Mouse (Mus musculus) heart, postnatal 0 days (tissue): ENCODE data around the gene Grik4. TPM values are rescaled to one million over a fixed set of nuclear protein-coding genes. Genes with fewer than 3 reads are reported as not detected.
"Not testable (repeated sequence)": the region's sequence is repeated elsewhere in the genome, so short reads cannot be mapped to it uniquely, and the experiment has no call there.

Experiments
- ATAC-seq: fragments of 200-750 bp; cut with Nextera tagmentation; 2 replicates; pipeline ENCODE4 v1.8.0; 2017; ENCODE audit warnings: low read depth, moderate number of reproducible peaks, moderate library complexity; ENCODE audit not compliant: insufficient read depth
- DNase-seq: peaks from one replicate; pipeline ENCODE4 v3.0.0-alpha.2; 2016; ENCODE audit warnings: low spot score
- H3K27ac ChIP-seq: fragments of 300-500 bp; sonication (generic); 2 replicates; pipeline ENCODE4 v1.5.1; 2014; ENCODE audit warnings: low read depth, mild to moderate bottlenecking
- H3K27me3 ChIP-seq: fragments of 300-500 bp; sonication (generic); 2 replicates; pipeline ENCODE4 v1.6.1; 2014; ENCODE audit warnings: low read length, mixed read lengths; ENCODE audit not compliant: control insufficient read depth, insufficient read depth
- H3K36me3 ChIP-seq: fragments of 300-500 bp; sonication (generic); replicated peaks from 2 replicates; pipeline ENCODE4 v1.6.1; 2014; ENCODE audit warnings: low read length, mixed read lengths; ENCODE audit not compliant: control insufficient read depth, insufficient read depth
- H3K4me1 ChIP-seq: fragments of 300-500 bp; sonication (generic); 2 replicates; pipeline ENCODE4 v1.6.1; 2014; ENCODE audit warnings: antibody characterized with exemption; ENCODE audit not compliant: control insufficient read depth, insufficient read depth
- H3K4me2 ChIP-seq: fragments of 300-500 bp; sonication (generic); 2 replicates; pipeline ENCODE4 v1.6.1; 2014; ENCODE audit warnings: low read depth, mild to moderate bottlenecking, low read length, moderate library complexity
- H3K4me3 ChIP-seq: fragments of 300-500 bp; sonication (generic); 2 replicates; pipeline ENCODE4 v1.5.1; 2014; ENCODE audit warnings: low read depth, low read length
- H3K9ac ChIP-seq: fragments of 300-500 bp; sonication (generic); replicated peaks from 2 replicates; pipeline ENCODE4 v1.6.1; 2014; ENCODE audit warnings: low read depth, low read length, mixed read lengths
- H3K9me3 ChIP-seq: fragments of 300-500 bp; sonication (generic); replicated peaks from 2 replicates; pipeline ENCODE4 v1.6.1; 2016; ENCODE audit warnings: low read length; ENCODE audit not compliant: control insufficient read depth
- CTCF ChIP-seq: IDR thresholded peaks from 2 replicates; pipeline ENCODE4 v1.5.1; 2016; ENCODE audit warnings: antibody characterized with exemption, control low read depth, low read depth
- EP300 ChIP-seq: IDR thresholded peaks from 2 replicates; pipeline ENCODE4 v1.6.1; 2016; ENCODE audit warnings: antibody characterized with exemption, low read depth
- WGBS: fragments of 180-500 bp; shearing (Covaris S2); extraction: QIAGEN DNeasy Blood & Tissue Kit; methylation state at CpG from one replicate; pipeline ENCODE4 v1.1.7; 2014; 5-methylcytosine and 5-hydroxymethylcytosine counted together
- polyA plus RNA-seq: library from polyadenylated mRNA; unstranded; fragments of >200 nt; fragmentation: Nextera tagmentation; extraction: Ambion mirVana; gene quantifications from 2 replicates; pipeline ENCODE4 v1.2.1, GENCODE M21; 2015
- total RNA-seq: library from RNA; depleted of rRNA; stranded (reverse); fragments of >200 nt; gene quantifications from 2 replicates; pipeline ENCODE4 v1.2.3, GENCODE M21; 2014; ENCODE audit warnings: low replicate concordance

Grik4 gene
- total and polyA plus RNA-seq, 2 experiments from 2014 or later, result 0.03 TPM; not detected in 1

DNA sequence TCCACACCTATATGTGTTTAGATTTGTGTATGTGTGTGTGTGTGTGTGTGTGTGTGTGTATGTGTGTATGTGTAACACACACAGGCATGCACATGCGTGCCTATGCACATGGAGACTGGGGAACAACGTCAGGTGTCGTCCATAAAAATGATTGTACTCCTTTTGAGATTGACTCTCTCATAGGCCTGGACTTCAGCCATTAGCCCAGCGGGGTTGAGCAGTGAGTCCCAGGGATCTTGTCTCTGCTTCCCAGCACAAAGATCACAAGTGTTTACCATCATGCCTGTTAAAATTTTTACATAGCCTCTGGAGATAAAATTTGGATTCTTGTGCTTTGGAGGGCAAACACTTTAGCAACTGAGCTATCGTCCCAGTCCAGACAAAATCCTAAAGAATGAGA lies 157.4 kb downstream of the Grik4 start:
- Histone ChIP-seq H3K4me1 (no peaks in the 10 kb centered on the region), H3K27me3 (peaks cover 36% of the 10 kb centered on the region), H3K4me2 (no peak overlapping the region), H3K36me3 (no peaks in the 10 kb centered on the region), H3K27ac (no peak overlapping the region), H3K9me3 (no peaks in the 10 kb centered on the region), H3K9ac (no peak overlapping the region), H3K4me3 (no peak overlapping the region)
- DNase-seq (no peak), ATAC-seq (no peak)
- no peak for TF ChIP-seq EP300
- TF ChIP-seq CTCF, result no peak
- 75% methylated on average over 5 of the region's 5 CpGs for WGBS

DNA sequence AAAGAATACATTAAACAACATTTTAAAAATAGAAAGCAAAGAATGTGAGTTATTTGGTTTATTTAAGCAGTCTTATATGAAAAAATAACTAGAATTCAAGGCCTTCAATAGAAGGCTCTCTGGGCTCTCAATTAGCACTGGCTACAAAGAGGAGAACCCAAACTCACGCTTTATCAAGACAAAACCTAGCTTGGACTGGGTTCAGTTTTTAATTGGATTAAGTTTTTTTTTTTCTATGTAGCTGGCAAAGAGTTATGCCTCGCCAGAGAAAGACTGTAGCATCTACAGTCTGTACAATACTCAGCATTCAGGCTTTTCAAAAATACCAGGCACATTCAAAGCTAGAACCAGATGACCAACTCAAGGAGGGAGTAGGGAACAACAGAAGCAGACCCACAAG lies 158.0 kb downstream of the Grik4 start:
- no peaks in the 10 kb centered on the region for H3K36me3 ChIP-seq
- WGBS, result 67% methylated on average over 2 of the region's 2 CpGs
- ATAC-seq (no peak), DNase-seq (no peak)
- H3K27ac ChIP-seq, result no peak overlapping the region
- H3K9me3 ChIP-seq, result no peaks in the 10 kb centered on the region
- H3K9ac ChIP-seq, result no peak overlapping the region
- TF ChIP-seq EP300, result no peak
- TF ChIP-seq CTCF, result no peak
- H3K4me1 ChIP-seq, result no peaks in the 10 kb centered on the region
- no peak overlapping the region for H3K4me2 ChIP-seq
- no peak overlapping the region for H3K4me3 ChIP-seq
- peaks cover 36% of the 10 kb centered on the region for H3K27me3 ChIP-seq

DNA sequence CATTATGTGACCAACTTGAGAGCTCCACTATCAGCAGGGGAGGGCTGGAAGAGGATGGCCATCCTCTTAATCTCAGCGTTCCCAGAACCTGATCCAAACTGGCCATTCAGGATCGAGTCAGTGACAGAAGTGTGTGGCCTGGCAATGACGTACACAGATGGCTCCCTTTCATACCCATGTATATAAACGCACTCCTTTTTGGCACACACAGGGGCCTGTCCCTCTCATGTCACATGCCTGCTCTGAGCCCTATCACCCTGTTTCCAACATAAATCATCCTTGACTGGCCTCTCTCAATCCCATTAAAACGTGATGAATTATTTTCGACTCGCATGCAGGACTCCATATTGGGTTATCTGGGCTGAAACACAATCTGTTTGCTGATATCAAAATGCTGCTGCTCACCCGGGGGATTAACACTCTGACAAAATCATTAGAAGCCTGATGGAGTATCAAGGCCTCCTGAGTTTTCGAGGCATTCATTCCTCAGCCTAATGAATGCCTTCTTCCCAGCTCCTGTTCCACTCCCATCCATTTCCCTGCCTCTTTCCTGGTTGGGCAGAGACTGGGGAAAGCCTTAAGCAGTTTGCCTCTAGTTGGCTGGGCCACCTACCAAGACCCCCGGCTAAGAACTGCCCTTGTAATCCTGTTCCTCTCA lies 159.0 kb downstream of the Grik4 start:
- TF ChIP-seq CTCF (no peak), EP300 (no peak)
- Histone ChIP-seq H3K27ac (no peak overlapping the region), H3K4me2 (no peak overlapping the region), H3K9me3 (no peaks in the 10 kb centered on the region), H3K4me1 (no peaks in the 10 kb centered on the region), H3K4me3 (no peak overlapping the region), H3K27me3 (peaks cover 34% of the 10 kb centered on the region), H3K36me3 (no peaks in the 10 kb centered on the region), H3K9ac (no peak overlapping the region)
- DNase-seq, result no peak
- ATAC-seq, result no peak
- 54% methylated on average over 10 of the region's 10 CpGs for WGBS

DNA sequence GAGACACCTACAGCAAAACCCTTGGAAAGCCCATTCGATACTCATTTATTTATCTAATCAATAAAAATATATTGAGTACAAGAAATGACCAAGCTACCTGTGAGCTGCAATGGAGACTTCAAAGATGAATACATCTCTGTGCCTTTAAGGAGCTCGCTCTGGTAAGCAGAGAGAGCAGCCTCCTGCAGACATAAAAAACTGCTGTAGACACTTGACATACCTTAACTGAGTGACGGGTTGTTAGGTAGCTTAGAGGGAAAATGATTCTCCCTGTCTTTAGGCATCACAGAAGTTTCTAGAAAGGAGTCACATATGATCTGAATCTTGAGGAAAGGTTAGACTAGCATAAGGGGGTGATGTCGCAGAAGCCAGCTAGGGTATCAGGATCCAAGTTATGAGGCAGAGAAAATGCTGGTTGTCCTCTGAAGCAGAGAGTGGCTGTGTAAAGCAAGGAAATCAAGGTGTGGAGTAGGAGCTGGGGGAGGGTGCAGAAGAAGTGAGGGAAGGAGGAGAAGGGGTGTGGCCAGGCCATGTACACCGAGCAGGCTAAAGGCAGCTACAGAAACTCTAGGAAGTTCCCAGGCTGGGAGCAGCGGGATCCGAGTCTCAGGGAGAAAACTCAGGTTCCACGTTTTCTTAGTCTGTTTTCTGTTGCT lies 160.9 kb downstream of the Grik4 start:
- ATAC-seq (no peak), DNase-seq (no peak)
- Histone ChIP-seq H3K9ac (no peak overlapping the region), H3K36me3 (no peaks in the 10 kb centered on the region), H3K27ac (no peak overlapping the region), H3K4me3 (no peak overlapping the region), H3K27me3 (peaks cover 26% of the 10 kb centered on the region), H3K4me2 (no peak overlapping the region), H3K4me1 (no peaks in the 10 kb centered on the region), H3K9me3 (no peaks in the 10 kb centered on the region)
- 37% methylated on average over 8 of the region's 8 CpGs for WGBS
- no peak for TF ChIP-seq EP300
- TF ChIP-seq CTCF, result no peak

DNA sequence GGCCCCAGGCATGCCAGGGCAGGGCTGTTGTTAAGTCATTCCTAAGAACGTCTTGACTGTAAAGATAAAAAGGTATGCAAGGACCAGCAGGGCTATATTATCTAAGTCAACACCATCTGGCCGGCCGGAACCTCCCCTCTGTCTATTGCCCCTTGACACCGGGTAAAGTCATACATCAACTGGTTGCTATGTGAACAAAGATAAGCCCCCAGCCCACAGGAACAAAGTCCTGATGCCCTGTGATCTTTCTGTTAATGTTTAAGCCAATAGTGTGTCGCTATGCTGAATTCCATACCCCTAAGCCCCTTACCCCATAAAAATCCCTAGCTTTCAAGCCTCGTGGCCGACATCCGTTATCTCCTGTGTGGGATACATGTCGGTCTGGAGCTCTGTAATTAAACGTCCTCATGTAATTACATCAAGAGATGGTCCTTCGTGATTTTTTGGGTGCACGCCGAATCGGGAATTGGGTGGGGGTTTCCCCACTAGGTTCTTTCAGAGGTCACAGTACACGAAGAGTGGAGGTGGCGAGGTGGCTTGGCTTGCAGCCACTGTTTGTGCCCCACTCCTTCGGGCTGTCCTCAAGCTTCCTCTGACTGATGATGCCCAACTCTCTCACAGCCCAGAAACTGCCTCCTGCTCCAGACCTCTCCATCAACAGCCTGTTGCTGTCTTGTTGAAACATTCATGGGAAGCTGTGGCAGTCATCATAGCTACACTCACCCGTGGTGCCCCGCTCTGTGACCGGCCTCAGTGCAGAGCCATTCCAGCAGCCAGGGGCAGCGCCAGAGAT lies 165.6 kb downstream of the Grik4 start:
- not testable (repeated sequence) for ATAC-seq

More for the DNA sequence above, 165.6 kb downstream of the Grik4 start:
- not testable (repeated sequence) for H3K4me3 ChIP-seq, DNase-seq, H3K4me1 ChIP-seq, H3K27ac ChIP-seq, H3K4me2 ChIP-seq, H3K36me3 ChIP-seq, H3K9ac ChIP-seq, H3K9me3 ChIP-seq
- WGBS, result 35% methylated on average over 21 of the region's 21 CpGs
- H3K27me3 ChIP-seq, result peaks cover 40% of the 10 kb centered on the region
